Mouse (Mus musculus) mouse trophoblast stem cell (cell line): ENCODE data around the gene Gm906.
"Not testable (repeated sequence)": the region's sequence is repeated elsewhere in the genome, so short reads cannot be mapped to it uniquely, and the experiment has no call there.

Experiments
- in situ Hi-C, 2 experiments: fragments of 300-500 bp; cut with MseI, MboI; formaldehyde crosslinking; loops; 2 replicates in 1 of 2; 3 replicates in 1 of 2; pipeline ENCODE4 v1.15.1; 2025

Gene Gm906

GRCm38 (mm10) chr13:50250208-50250607 lies at the start of gene Gm906:
TSS of gene Gm906 (minus strand) at chr13:50250308.
- in situ Hi-C loops: not testable (repeated sequence)

DNA sequence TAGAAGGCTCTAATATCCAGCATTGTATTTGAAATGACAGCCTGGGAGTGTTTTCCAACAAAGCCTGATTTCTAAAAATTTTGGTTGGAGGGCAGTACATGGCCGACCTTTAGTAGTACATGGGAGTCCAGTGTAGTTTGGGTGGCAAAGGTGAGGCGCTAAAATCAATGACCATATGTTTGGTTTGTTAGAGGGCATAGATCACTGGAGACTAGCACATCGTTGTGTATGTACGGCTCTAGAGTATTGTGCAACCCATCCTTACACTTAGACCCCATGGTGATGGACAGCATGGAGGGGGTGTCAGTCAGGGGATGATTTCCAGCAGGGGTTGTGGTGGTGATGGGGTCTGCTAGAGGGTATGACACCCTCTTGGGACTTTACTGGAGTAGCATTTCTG lies 33.2 kb upstream of the Gm906 start:
- in situ Hi-C loops: not testable (repeated sequence)

GRCm38 (mm10) chr13:50236487-50236886 lies 13.6 kb downstream of the Gm906 start:
- in situ Hi-C loops: no loop called here

DNA sequence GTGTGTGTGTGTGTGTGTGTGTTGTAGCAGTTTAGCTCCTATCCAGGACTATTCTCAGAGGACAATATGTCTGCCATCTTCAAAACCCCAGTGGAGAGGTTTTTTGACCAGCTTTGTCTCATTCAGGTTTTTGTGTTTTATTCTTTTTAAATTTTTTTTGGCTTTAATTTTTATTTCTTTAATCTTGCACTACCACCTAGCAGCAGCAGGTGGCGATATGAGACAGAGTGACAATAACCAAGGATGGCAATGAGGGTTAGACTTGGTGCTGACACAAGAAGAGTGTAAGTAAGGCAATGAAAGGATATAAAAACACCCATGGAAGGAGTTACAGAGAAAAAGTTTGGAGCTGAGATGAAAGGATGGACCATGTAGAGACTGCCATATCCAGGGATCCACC lies 38.3 kb downstream of the Gm906 start:
- in situ Hi-C loops: not testable (repeated sequence)

- in situ Hi-C loops: not testable (repeated sequence)
Measured at GRCm38 (mm10) chr13:50210191-50210590, 39.9 kb downstream of the Gm906 start.

GRCm38 (mm10) chr13:50209651-50210050 lies 40.5 kb downstream of the Gm906 start:
- in situ Hi-C loops: not testable (repeated sequence)

DNA sequence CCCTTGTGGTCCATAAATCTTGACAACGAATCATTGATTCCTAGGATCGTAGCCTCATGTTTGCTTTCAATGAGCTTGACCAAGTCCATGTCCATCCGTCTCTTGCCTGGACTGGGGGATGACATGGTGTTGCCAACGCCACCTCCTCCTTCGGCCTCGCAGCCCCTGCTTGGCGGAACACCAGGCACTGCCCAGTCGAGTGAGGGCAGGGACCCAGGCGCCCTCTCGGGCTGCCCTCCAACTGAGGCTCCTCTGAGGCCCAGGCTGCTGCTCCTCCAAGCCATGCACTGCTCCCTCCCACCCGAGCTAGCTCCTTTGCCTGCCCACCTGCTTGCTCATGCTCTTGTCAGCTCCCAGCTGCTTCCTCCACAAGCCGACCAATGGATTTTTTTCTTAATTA lies 42.1 kb downstream of the Gm906 start:
- in situ Hi-C loops: no loop called here

- in situ Hi-C loops: not testable (repeated sequence)
Measured at GRCm38 (mm10) chr13:50196831-50197230, 53.3 kb downstream of the Gm906 start.
